Mouse (Mus musculus) brain, embryonic 18.5 days (tissue): ENCODE data around the gene Cacng1.

Source experiments
- DNase-seq: peaks from one replicate; pipeline ENCODE4 v3.0.0-alpha.2; 2012; ENCODE audit warnings: low read depth, low spot score

Gene Cacng1

GRCm38 (mm10) chr11:107655538-107655937, 60.8 kb downstream of the Cacng1 start:
- DNase-seq: no peak
